Mouse (Mus musculus) megakaryocyte-erythroid progenitor cell, adult 5-6 weeks (primary cell): Measurements from ENCODE around the gene Ephb6. TPM values are rescaled to one million over a fixed set of nuclear protein-coding genes. Genes with fewer than 3 reads are reported as not detected.

Experiments
- ATAC-seq: replicated peaks from 2 replicates; pipeline ENCODE4 v1.8.0; 2016; ENCODE audit warnings: mild to moderate bottlenecking, inconsistent platforms; ENCODE audit not compliant: severe bottlenecking, poor library complexity, low FRiP score, low TSS enrichment
- total RNA-seq, 2 experiments: library from RNA; stranded (forward) in 1 of 2; stranded (reverse) in 1 of 2; fragments of 200-1000, 215-1000 nt in 1 of 2; fragments of >200 nt in 1 of 2; fragmentation: Nextera tagmentation in 1 of 2; gene quantifications; 2 replicates each; pipeline ENCODE4 v1.2.3; 2014 to 2017

The Ephb6 gene
- total RNA-seq, 2 experiments from 2014 or later = 1.5 to 7.2 TPM

DNA sequence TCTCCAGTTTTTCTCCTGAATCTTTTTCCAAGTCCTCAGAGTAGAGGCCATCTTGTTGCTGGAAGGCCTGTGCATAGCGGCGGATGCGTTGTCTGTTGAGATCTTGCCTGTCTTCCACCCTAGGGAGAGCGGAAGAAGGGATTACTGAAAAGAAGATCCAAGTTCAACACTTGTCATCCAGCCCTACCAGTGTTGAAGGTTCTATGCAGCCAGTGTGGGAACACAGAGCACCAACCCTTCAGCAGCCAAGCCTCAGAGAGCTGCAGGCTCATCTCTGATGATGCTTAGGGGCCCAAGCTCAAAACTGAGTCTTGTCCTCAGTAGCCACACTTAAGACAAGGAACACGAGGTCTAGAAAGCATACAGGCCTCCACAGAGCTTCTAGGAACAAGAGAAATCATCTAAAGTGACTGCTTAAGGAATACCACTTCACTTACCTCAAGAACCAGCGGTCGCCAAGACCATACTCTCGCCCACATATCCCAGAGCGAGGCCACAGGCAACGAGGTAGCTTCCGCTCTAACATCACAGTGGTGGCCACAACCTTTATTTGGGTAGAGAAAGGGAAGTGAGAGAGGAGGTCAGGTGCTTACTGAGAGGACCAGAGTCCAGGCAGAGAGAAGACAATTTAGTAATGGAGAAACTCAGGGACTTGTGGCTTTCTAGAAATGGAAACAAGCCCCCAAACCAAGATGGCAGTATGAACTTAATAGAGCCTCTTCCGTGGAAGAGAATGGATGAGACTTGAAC lies 16.1 kb downstream of the Ephb6 start:
- no peak for ATAC-seq

DNA sequence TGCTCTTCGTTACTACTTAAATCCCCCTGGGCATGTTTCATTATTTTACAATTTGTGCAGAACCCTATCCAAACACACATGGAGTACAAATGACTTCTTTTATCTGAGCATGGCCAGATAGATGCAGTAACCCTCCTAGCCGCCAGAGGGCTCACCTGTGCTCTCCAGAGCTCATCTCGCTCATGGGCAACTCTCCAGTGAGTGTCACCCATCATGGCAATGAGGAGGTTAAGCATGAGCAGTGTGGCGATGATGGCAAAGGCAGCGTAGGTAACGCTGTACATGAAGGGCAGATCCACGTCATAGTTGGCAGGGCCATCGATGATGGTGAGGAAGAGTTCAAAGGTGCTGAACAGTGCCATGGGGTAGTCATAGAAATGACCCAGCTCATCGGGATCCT lies 17.4 kb downstream of the Ephb6 start:
- ATAC-seq = peak; percentile 59

DNA sequence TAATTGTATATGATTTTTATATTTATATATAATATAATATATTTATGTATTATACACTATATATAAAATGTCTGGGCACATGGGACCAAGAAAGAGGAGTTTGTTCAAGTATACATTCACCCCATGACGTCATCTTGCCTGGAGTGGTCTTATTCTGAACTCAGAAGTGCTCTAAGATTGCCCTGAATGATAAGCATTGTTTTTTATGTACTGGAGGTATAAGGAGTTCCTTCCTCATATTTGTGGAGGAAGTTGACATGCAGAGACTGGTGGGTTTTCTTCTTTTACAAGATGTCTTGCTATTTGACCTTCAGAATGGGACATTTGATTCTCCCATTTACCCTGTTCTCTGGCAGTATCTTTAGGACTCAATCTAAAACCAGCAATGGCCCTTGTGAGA lies 22.9 kb downstream of the Ephb6 start:
- no peak for ATAC-seq

DNA sequence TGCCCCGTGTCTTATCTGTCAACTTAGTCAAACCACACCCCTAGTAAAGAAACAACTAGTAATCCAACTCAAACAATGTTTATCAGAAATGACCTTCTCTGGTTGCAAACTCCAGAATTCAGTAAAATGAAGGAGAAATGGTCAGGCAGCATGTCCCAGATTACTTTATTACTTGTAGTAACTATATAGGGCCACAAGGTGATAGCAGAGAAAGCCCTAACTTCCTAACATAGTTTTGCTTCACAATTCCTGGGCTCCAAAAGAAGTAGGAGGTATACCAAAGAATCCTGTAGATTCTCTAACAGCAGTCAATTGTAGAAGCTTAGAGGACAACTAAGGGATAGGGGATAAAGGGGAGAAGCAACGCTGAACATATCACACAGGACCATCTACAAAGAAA lies 25.5 kb downstream of the Ephb6 start:
- ATAC-seq = no peak

DNA sequence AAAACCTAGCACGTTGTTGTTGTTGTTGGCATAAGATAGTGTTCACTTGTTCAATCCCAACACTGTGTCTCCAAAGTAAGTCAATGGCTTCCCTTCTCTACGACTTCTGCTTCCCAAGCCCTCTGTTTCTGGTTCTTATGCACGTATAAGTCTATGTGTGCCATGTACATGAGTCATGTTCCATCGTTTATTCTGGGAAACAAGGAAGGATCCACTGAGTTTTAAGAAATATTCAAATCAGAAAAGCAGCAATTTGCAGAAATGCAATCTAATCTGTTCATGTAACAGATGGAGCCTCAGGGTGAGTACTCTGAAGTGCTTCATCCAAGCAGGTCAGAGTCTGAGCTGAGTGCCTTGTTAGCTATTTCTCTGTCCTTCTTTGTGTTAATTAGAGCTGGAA lies 26.3 kb downstream of the Ephb6 start:
- no peak for ATAC-seq

DNA sequence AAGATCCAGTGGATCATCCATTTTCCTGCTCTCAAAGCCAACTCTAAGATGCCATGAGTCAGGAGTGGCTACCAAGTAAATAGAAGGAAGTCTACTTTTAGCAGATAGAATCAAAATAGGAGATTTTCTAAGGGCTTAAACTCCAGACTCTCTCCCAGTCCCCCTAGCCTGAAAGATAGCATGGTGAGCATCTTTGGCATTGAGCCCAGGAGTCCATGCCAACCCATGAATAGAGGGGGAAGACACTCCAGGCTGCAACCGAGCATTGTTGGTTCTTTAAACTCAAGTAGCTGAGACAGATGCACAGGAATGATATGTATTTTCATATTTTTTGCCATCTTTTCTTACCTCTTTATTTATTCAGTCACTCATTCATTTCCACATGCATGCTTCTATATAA lies 29.9 kb downstream of the Ephb6 start:
- 0 out of 2 replicates have a peak, but pooled peaks have one; percentile 8 for ATAC-seq

DNA sequence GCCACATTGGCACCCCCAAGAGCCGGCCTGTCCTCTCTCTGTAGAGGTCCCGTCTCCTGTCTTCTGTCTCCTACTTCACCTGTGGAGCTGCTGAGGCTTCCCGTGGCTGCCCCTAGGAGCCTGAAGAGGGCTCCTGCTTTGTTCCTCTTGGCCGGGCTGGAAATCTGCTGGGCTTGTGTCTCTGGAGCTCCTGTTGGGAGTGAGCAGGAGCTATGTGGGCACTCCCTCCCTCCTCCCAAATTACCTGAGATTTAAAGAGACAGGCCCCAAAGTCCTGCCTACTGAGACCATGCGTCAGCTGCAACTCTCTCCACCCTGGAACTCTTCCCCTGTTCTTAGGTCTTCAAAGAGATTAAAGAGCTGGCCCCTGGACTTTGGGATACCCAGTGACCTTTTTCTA lies 30.9 kb downstream of the Ephb6 start, which contains the start of gene Trpv6:
Gene Trpv6, minus strand, starts transcription at position 228 of the 400 bp plus-strand sequence.
- ATAC-seq = no peak

DNA sequence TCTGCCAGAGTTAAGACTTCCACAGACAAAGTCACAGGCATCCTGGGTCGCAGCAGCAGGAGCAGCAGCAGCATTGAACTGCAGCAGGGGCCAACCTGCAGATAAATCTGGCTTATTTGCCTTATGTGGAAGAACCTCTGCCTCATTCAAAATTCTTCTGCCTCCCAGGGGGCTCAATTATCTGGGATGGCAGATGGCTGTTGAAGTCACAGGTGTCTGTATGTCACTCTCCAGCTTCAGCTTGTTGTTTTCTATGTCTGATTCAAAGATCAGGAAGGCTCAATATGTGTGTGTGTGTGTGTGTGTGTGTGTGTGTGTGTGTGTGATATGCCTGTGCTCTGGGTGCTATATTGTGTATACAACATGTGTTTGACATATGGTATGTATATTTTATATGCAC lies 32.1 kb downstream of the Ephb6 start:
- no peak for ATAC-seq

DNA sequence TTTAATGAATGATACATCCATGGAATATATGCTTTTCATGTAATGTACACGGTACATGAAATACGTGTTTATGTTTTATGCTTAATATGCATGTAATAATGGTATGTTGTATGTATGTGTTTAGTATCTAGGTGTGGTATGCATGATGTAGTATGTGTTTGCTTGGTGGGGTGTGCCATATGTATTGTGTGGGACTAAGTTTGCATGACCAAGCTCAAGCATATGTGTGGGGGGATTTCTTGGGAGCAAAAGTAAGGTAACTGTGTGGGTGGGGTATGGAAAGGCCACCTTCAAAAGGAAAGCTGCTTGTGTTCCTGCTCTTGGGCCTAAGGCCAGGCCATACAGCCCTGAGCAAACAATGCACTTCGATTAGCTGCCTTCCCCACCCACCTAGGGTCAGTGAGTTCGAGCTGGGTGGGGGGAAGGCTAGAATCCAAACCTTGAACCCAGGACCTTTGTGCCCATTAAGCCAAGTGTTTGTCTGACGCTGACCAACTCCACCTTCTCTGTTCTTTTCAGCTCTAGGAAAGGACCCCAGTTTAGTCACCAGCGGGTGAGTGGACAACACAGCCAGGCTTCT lies 32.7 kb downstream of the Ephb6 start:
- no peak for ATAC-seq

DNA sequence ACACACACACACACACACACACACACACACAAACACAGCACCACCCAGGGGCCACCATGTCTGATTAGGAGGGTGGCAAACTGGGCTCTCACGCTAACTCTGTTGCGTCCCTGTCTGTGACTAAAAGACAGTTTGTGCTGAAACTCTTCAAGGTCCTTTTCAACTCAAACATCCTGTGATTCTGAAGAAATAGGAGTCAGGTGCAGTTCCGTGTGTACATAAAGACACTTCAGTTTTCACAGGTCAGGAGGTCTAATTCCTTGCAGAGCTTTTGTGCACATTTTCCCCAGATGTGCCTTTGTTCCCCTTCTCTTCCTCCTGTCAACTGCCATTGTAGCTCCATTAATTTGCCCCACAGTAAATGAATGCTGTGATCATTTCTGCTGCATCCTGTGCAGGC lies 35.2 kb downstream of the Ephb6 start:
- no peak for ATAC-seq

DNA sequence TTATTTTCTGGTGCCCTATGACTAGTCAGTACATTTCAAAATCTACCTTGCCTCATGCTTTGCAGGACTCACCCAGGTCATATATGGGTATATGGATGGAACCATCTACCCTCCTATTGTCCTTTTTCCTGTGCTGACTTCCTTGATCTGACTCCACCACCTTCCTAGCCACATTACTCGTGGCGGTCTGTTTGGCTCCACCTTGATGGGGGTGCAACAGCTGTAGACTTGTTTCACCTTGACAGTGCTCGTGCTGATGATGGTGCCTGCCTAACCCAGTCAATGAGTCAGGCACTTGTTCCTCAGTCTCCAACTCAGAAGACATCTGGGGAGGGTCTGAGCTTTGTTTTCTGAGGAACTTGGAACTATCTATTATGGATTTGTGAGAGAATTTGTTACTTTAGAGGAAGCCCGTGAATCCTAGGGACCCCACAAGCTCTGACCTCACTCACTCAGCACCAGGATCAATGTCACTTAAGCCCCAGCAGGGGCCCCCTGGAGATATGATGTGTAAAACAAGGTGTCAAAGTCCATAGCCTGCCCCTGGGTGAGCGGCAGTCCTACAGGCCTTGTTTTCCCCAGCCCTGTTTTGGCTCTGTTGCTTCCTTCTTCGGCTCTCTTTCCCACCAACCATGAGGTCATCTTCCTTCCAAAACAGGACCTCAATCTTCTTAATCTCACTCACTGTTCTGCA lies 36.0 kb downstream of the Ephb6 start:
- no peak for ATAC-seq

DNA sequence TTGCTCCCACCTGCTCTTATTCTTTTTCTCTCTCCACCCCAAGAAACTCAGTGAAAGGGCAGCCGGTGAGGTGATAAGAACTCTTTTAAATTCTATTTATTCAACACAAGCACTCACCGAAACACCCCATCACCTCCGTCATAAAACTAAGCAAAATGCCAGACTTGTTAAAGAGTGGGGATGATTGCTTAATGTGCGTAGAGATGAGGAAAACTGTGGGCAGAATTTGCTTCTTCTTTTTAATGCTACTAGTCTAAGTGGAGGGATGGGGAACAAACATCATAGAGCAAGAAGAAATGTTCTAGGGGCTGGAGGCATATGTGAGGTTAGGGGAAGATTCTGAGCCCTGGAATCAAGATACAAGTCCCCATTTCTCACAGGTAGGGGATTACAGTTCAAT lies 37.5 kb downstream of the Ephb6 start:
- no peak for ATAC-seq

DNA sequence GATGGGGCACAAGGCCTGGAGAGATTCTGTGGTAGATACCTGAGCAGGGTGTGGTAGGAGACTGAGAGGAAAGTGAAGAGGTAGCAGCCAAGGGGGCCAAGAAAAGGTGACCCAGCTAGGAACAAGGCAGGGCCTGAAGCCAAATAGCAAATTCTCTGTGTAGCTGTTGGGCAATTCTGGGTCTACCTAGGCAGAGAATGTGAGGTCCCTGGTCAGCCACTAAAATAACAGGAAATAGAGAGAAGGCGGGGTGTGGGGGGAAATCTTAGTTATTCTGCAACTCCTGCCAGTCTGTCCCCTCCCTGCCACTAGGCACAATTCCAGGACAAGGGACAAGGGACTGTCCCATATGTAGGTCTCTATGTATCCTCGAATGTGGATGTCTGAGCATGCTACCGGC lies 37.9 kb downstream of the Ephb6 start:
- ATAC-seq = no peak

DNA sequence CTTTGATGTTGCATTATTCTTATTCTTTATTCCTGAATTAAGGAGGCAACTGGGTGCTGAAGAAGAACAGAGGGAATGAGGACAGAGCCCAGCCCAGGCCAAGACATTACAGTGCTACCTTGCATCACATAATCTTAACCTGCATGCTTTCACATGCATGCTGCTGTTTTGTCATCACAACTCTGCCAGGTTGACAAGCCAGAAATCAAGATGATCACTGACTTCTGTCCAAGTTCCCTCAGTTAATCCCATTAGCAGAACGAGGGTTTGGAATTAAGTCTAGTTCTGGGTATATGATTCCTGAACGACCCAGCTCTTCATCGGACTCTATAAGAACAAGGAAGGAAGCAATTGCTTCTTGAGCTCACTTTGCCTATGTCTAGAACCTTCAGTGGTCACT lies 40.9 kb downstream of the Ephb6 start:
- ATAC-seq = no peak

DNA sequence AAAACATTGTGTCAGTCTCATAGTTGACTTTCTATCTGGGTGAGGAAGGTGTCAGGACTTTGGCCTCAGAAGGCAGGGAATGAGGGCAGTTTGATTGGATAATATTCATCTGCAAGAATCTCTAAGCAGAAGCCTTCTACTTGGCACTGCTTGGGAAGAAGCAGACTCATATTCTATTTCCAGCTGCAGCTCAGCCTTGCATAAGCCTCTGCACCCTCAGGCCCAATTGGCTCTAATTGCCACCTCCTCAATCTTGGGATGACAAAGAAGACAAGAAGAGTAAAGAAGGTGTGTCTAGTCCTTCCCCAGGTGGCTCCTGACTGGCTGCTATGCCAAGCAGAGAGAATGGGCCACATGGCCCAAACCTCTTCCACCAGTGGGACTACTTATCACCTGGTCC lies 41.4 kb downstream of the Ephb6 start:
- no peak for ATAC-seq

DNA sequence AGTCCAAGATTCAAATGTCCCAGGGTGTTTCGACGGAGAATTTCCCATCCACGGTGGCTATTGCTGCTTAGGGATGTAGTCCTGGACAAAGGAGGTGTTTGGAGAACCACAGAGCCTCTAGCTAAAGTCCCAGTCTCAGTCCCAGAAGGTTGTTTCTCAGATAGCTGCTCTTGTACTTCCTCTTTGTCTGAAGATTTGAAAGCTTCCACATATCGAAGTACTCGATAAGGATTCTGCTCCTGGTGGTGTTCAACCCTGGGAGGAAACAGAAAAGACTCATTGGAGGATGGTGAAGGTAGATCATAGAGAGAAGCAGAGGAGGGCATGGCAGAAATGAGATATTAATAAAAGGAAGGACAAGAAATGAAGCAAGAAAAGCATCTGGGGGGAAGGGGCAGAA lies 47.9 kb downstream of the Ephb6 start:
- ATAC-seq = no peak

DNA sequence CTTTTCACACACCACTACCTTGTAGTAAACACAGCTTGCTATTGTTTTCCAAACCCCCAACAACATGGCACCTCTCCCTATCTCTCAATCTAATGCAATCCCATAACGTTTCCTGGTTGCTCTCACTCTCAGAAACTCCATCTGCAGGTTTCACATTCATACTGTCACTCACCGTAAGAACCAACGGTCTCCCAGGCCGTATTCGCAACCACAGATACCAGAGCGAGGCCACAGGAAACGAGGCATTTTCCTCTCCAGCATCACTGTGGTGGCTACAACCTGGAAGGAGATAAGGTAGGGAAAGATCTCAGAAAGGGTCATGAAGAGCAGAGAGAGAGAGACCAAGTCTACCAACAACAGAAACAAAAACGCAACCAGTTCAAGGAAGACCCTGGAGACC lies 49.4 kb downstream of the Ephb6 start:
- peak; percentile 66 for ATAC-seq

DNA sequence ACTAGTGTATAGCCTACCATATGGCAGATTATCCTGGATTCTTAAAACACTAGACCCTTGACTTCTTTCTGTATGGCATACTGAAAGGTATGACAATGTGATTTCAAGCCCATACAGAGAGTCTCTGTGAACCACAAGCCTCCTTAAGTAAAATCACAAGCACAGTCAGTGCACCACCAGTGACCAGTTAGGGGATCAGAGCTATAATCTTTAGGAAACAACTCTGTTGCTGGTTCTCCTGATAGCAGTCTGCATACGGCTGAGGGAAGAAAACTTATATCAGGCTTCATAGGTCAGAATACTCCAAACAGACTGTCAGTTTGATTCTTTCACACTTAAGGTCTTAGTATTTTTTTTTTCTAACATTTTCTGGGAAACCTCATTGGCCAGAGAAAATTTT lies 53.2 kb downstream of the Ephb6 start:
- peak; percentile 76 for ATAC-seq

DNA sequence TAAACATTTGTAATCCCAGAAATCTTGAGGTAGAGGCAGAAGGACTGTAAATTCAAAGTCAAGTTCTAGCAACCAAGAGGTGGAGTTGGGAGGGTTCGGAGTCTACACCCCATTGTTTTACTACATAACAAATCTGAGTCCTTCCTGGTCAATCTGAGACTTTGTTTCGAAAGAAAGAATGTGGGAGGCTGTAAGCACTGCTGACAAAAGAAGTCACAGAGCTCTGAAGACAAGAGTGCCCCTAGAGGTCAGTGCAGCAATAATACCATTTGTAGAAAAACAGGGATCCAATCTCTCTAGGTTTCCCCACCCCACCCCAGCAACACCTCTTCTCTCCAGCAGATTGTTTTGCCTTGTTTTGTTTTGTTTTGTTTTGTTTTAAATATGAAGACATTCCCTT lies 57.0 kb downstream of the Ephb6 start:
- ATAC-seq = peak; percentile 96
